Mouse (Mus musculus) large intestine, adult 2 months (tissue): ENCODE measurements around the gene Strbp. TPM values are rescaled to one million over a fixed set of nuclear protein-coding genes. Genes with fewer than 3 reads are reported as not detected.

Source experiments
- DNase-seq: peaks from one replicate; pipeline ENCODE4 v3.0.0-alpha.2; 2012; ENCODE audit warnings: low read depth, low spot score
- WGBS: fragments of 180-500 bp; shearing (Covaris S2); methylation state at CpG from one replicate; pipeline ENCODE4 v1.1.7; 2018; 5-methylcytosine and 5-hydroxymethylcytosine counted together
- polyA plus RNA-seq: library from polyadenylated mRNA; depleted of rRNA; stranded (reverse); fragments of >200 nt; gene quantifications from 2 replicates; pipeline ENCODE4 v1.2.3, GENCODE M21; 2012; rRNA removed

Gene Strbp
- 4.2 and 5.2 TPM in 2 replicates for polyA plus RNA-seq

DNA sequence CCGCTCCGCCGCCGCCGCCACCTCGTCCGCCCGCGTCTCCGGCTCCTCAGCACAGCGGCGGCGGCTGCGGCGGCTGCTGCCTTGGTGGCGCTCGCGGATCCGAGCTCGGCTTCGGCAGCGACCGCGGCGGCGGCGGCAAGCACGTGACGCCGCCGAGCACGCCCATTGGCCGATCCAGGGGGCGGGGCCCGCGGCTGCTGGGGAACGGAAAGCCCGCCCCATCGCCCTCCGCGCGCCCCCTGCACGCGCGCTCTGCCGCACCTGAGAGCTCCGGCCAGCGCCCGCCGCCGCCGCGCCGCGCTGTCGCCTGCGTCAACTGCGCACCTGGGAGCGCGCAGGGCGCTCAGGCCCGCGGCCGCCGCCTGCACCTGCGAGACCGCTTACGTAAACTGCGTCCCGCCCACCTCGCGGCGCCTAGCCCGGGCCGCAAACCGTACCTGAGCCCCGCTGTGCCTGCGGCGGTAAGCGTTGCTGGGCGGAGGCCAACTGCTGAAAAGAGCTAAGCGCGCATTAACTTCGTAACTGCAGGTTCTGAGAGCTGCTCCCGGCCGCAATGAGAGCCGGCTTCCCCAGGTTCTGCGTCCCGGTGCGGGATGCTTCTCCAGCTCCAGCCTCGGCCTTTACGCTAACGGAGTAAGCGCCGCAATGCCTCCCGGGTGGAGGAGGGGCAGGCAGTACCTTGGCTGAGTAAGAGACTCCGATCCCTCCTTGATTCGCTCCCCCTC, at the start of gene Strbp:
TSS of gene Strbp (minus strand) at position 630 of the 725 bp plus-strand sequence.
- DNase-seq = no peak
- WGBS = 1% methylated on average over 95 of the region's 98 CpGs

DNA sequence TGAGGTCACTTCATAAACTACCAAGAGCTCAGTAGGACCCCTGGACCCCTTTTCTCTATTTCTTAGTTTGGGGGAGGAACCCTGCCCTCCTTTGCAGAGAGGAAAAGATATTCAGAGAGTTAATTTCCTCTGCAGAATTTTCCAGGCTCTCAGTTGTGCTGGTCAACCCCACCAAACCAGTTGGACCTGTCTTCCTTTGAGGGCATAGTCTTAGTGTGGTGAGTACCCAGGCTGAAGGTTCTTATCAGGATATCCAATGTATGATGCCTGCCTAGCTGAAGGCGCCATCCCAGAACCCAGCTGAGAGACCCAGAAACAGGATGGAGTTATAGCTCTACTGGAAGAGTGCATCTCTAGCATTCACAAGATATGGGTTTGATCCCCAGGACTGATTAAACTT, 47.5 kb upstream of the Strbp start:
- 76% methylated on average over 1 of the region's 1 CpGs for WGBS
- DNase-seq = no peak

DNA sequence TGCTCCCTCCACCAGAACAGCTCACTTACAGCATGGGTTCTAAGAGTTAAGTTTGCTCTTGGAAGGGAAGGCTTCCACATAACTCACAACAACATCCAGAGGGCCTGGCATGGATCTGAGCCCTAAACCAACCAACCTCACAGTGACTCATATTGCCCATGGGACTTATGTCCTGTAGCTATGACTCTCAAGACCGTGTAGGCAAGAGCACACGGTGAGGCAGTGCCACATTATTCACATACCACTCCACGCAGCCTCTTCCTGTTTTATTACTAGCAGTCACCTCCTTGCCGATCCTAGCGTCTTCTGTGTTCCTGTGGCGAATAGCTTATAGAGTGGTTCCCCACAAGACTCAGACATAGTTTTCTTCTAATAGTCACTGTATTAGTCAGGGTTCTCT, 45.7 kb upstream of the Strbp start:
- DNase-seq = no peak
- WGBS = 49% methylated on average over 6 of the region's 6 CpGs

DNA sequence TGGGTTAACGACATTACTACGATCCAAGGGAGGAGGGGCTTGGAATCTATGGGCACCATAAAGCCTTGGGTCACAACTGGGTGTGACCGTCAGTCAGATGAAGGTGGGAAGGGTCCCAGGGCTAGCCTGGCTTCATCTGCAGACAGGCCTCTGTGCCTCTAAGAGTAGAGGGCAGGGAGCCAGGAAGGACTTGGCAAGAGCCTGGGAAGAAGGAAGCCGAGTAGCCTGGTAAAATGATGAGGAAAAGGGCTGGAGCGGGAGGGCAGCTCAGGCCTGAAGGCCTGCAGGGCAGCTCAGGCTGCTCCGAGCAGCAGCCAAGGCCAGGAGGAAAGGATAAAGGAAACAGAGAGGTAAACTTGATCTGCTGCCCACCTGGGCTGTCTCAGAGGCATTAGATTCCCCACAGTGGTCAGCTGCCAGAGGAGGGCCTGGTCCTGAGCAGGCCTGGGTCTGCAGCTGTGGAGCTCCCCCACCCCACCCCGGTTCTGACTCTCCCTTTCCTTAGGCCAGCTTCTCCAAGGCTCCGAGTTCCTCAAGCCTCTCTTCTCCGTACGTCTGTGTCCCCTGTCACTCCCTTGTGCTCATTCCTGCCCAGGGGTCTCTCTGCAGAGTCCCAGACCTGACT, 44.9 kb upstream of the Strbp start:
- 41% methylated on average over 10 of the region's 10 CpGs for WGBS
- no peak for DNase-seq

DNA sequence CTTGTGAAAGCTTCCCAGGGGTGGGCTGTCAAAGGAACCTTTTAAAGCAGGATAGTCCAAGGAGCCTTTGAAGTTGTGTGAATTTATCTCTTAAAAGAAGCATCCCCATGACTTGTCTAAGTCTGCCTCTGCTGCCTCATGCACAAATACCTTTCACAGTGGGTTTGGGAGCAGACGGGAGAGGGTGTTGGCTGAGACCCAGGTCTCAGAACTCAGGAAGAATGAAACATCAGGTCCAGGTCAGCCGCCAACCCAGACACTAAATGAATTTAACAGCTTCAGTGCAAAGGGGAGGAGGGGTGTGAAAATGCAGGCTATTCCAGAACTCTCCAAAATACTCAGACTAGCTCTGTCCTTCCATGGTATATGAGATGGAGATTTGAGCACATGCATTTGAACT, 44.2 kb upstream of the Strbp start:
- no peak for DNase-seq
- 26% methylated on average over 2 of the region's 2 CpGs for WGBS

DNA sequence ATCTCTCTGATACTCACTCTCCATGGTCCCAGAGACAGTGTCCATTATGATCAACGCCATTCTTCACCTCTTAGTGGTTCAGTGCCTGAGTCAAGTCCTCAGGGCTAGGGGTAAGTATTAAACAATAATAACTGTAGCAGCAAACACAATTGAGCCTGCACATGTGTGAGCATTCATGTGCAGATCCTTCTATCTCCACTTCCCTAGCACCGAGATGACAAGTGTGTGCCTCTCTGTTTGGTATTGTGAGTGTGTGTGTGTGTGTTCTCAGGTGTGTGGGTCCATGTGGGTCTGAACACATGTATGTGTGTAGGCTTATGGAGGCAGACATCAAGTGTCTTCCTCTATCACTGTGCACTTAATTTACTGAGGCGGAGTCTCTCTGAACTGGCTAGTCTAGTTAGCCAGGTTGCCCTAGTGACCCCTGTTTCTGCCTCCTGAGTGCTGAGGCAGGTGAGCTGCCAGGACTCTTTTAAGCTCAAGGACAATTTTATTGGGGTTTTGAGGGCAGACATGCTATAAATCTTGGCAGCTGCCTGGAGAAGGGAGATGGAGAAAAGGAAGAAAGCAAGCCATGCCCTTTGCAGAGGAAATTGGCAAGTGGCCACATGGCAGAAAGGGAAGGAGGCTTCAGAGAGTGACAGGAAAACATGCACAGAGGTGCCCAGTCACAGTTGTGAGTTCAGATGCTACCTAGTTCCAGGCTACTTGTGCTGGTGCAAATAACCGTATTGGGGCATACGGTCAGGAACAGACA, 42.8 kb upstream of the Strbp start:
- 47% methylated on average over 5 of the region's 5 CpGs for WGBS
- peak; percentile 89 for DNase-seq

DNA sequence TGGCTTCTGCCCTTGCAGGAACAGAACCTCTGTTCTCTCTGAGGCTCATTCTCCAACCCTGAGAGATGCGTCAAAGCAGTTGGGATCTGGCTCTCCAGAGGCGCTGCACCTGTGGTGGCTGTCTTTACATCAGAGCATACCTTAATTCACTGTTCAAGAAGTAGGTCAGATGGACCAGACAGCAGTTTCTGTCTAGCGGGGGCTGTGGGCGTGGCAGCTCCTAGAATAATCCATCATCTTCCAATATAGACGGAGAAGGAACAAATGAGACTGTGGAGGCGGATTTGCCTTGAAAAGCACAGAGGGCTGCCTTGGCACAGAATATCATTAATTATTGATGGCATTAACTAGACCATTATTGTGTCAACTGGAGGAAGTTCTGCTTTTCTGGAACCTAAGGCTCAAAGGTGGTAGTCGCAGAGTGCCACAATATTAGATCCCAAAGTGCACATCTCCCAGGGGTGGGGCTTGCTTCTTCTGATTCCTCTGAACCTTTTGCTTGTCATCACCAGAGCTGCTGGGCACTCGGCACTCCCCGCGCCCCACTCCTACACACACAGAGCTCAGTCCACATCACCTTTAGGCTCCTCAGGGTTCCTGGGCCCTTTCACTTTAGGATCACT, 41.2 kb upstream of the Strbp start:
- WGBS = 93% methylated on average over 10 of the region's 10 CpGs
- no peak for DNase-seq

DNA sequence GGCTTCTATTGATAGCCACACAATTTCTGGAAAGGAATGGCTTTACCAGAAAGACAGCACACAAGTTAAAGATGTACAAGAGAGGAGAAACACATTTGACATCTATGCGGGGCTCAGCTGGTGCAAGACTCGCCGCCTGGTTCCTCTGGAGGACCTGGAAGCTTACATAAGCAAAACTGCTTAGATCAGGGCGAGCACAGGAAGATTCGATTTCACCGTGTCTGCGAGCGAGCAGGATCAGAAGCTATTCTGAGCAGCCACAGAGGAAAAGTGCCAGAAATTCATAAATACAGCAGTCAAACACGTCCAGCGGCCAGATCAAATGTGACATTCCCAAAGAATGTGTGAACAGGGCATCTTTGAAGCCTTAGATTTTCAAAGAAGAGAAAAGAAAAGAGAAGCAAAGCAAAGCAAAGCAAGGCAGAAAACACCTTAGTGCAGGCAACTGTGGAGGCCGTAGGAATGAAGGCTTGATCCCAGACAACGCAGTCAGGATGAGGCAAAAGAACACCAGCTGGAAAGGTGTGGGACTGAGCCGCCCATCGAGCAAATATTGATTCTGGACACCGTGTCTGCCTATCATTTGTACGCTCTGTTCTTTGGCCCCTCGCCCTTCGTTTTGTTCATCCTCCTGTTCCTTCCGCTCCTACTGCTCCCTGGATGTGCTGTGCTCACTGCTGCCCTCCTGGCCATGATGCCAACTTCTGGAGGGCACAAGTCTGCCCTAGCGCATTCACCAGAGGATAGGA, 38.3 kb upstream of the Strbp start:
- DNase-seq = no peak
- 21% methylated on average over 20 of the region's 20 CpGs for WGBS

DNA sequence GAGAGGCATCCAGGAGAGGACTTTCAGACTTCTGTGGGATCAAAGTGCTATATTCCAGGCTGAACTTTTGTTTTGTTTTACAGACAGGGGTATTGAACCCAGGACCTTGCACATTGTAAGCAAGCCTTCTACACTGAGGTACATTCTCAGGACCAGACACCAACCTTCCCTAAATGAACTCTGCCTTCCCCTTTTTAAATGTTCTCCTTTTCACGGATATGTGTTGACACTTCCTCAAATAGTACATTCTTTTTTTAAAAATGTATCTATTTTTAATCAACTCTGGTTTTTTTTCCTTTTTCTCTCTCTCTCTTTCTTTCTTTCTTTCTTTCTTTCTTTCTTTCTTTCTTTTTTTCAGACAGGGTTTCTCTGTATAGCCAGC, 32.1 kb upstream of the Strbp start:
- 60% methylated on average over 1 of the region's 1 CpGs for WGBS
- DNase-seq = no peak

DNA sequence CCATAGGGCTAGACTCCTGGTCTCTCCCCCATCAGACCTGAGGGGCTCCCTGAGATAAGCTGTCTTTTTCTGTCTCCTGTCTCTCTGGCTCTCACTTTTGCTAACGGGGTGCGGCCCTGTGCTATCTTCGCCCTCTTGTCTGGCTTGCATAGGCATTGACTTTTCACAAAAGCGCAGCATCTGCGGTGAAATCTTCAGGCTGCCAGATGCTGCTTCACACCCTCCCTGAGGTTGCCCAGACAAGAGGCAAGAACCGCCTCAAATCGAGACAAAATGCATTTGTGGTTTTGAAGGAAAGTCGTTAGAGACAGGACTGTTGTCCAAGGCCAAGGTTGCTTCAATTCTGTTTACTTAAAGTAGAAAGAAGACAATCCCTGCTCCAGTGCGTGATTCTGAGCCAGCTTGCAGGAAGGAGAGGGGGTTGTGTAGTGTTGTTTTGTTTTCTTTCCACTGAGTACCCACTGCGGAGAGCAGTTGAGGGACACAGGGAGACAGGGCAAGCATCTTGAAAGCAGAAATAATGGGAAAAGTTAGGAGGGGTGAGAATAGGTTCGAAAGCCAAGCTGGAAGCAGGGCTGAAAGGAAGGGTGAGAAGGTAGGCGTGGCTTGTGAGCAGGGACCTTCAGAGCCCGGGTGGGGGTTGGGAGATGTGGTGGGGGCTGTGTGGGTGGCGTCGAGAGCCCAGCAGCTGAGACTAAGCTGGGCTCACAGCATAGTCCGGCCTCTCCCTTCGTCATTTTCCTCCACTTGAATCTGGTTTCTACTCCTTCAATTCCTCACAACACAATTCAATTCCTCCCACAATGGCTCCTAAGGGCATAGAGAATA, 31.5 kb upstream of the Strbp start:
- DNase-seq = no peak
- 26% methylated on average over 17 of the region's 17 CpGs for WGBS

DNA sequence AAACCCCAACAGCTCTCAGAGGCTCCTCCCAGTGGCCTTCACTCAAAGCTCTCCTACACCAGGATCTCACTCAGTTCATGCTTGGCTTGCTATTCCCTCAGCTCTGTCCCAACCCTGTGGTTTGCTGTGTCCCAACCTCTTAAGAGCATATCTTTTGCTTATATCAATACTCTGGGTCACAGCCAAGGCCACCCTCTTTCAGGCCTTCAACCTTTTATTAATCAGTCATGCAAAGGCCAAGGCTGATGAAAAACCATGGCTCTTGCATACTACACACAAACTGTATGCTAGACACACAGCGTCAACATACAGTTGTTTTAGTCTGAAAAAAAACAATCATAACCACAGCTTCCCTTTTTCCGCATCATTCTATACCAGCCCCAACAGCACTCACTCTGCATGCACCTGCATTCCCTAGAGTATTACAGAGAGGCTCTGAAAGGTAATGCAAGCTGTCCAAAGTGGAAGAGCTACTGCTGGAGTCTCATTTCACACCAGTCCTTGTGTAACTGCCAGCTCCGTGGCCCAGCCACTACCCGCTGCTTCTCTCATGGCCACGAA, 27.7 kb upstream of the Strbp start:
- DNase-seq = no peak

DNA sequence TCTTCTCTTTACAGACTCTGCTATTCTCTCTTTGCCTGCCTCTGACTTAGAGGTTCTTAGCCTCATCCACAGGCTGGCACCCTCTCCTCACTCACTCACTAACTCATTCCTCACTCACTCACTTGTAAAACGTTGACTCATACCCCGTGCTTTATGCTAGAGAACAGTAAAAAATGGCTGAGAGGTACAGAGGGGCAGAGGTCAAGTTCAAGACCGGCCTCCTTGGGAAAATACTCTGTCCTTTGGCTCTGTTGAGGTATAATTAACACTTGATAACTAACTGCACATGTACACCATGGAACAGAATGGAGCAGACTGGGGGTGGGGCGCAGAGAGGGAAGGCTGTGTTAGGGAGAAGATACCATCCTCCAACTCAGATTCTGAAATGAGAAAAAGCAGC, 20.6 kb upstream of the Strbp start:
- no peak for DNase-seq
- WGBS = 43% methylated on average over 4 of the region's 4 CpGs

More for the DNA sequence above, 27.7 kb upstream of the Strbp start:
- 84% methylated on average over 5 of the region's 5 CpGs for WGBS

DNA sequence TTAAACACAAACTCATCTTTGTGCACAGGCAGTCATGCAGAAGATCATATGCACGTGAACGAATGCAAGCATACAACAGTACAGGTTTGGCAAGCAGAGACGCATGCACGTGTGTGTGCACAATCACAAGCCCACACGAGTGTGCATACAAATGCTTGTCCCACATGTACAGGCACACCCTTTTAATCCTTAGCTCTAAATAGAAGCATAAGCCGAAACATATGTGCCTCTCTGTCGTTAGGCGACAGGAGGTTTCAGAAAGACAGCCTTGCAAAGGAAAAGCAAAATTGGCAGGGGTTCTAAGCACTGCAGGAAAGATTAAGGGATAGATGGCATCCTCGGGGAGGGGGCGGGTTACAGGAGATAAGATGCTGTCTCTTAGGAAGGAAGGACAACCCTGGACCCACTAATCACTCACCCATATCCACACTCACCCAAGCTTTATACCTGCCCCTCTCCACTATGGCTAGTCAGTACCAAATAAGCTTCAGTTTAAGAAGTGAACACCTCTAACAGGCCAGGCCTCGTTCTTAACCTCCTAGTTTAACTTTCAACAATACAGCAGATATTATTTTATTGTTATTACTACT, 19.9 kb upstream of the Strbp start:
- WGBS = 79% methylated on average over 11 of the region's 11 CpGs
- DNase-seq = no peak

DNA sequence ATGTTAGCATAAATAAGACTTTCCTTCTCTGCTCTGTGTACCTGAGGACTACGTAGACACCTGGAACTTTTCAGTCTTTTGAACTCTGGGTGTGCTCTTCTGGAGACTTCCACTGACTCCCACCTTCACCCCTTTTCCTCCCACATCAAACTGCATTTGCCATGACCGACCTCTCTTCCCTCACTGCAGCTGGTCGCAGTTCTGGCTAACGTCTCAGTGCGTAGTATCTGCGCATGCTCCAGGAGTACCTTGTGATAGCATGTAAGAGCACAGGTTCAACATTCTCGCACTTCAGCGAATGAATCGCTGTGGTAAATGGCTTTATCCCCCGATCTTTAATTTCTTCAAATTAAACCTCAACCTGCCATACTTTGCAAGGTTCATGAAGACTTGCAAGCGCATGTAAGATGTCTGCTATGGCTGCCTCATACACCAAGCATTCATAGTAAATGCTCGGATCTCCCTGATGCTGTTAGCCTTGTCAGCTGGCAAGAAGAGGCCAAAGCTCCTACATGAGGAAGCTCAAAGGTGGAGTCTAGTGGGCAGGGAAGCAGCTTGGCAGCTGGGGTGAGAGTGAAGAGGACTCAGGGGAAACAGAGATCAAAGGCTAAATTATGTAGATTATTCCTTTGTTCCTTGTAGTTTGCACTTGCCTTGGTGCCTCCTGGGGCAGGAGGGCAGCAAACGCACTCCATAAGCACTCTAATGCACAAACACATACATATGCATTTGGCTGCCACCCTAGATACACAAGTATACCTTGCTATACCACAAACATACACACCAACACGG, 19.2 kb upstream of the Strbp start:
- DNase-seq = no peak
- 77% methylated on average over 14 of the region's 14 CpGs for WGBS

DNA sequence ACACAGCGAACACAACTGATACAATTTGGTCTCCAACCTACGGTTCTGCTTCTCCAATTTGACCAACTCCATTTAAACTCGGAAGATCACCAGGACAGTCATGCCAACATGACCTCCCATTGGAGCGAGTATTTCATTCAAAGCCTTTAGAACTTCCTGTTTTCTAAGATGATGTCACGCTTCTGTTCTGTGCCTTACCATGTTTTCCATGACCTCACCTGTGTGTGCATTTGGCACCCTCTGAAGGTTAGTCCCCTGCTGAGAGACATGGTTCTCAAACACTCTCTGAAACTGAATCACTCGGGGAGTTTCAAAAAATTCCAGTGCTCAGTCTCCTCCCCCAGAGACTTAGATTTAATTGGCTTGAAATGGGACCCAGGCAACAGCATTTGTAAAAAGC, 12.6 kb upstream of the Strbp start:
- 83% methylated on average over 6 of the region's 6 CpGs for WGBS
- DNase-seq = no peak

DNA sequence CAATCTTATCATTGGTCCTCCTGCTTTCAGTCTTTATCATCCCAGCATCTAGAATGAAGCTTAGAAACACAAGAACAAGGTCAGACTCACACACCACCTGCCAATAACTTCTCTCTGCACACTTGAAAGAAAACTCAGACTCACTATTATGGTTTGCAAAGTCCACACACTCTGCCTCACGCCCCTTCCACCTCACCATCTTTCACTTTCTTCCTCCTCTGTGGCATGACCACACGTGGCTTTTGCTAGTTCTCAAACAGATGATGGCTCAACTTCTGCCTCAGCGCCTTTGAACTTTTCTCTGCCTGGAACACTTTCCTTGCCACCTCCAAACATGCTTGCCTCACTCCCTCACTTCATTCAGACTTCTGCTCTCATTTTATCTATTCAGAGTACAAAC, 11.7 kb upstream of the Strbp start:
- DNase-seq = no peak
- WGBS = 31% methylated on average over 3 of the region's 3 CpGs

DNA sequence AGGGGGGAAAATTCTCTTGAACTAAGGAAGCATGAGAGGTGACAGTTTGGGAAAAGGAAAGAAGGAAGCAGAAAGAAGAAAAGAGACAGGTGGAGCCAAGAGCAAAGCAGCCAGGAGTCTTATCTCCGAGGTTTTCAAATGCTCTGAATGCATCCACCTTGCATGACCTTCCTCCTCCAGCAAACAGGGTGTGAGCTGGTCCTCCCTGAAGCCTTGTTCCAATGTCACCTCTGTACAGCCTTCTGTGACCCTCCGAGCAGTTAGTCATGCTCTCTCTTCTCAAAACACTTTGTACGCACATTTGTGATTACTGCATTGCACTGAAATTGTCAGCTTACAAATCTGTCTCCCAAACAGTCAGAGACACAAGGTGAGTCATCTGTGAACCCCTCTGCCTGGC, 9.4 kb upstream of the Strbp start:
- WGBS = 35% methylated on average over 3 of the region's 3 CpGs
- DNase-seq = no peak
